In the genomic region with DNA sequence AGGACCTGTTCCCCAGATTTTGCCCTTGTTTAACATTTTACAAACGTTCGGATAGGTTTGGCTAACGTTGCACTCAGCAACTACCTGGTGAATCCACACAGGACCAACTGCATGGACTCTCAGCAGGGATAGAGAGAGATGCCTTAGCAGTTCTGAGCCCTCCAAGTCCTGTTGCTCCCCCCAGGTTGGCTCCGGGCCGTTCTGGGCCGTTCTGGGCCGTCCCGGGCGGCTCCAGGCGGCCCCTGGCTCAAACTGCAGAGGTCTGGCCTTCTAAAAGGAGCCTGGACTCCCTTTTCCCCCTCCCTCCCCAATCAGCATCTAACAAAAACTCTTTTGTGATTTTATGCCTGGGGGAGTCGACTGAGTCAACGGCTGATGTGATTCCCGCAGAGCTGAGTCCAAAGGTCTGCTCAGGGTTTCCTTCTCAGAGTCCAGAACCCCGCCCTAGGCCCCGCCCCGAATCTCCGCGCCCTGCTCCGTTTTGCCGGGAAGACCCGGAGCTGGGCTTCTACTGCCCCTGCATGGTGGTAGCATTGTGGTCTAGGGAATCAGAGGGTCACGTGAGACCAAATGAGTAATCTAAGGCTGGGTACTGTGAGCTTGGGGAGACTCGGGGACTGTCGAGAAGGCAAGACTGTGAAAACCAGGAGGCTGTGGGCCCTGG, we compare ENCODE assay signal across 8 mouse cellular contexts. TPM values are rescaled to one million over a fixed set of nuclear protein-coding genes. Genes with fewer than 3 reads are reported as not detected.
A peak's percentile ranks its signal among the peaks of the same experiment; 100 is the strongest.
DNase-seq lines count a peak whose midpoint lies in the region; ATAC-seq and TF ChIP-seq lines count a peak whose summit lies in the region.

No protein-coding gene starts in this region.

- ATAC-seq in hindbrain, embryonic 15.5 days (ENCODE audit: low FRiP score, low read depth), result peak; percentile 86
- peak; percentile 96 for ATAC-seq in stomach, postnatal 0 days (ENCODE audit: low FRiP score, low TSS enrichment)
- no peak for ATAC-seq in activated CD4-positive, CD25-positive, alpha-beta regulatory T cell, adult 4 months

- intact Hi-C loops in left cerebral cortex, postnatal 4 days (cut with DNase I), result no loop called here

- peak; percentile 66 for TF ChIP-seq CTCF in stomach, postnatal 0 days (IDR thresholded peaks at IDR 0.05; ENCODE audit: low read depth)

- 0 out of 2 replicates have a peak overlapping the region, but pooled peaks have one; percentile 1 for H3K9ac ChIP-seq in hindbrain, embryonic 15.5 days
- peak overlapping the region; percentile 63 for H3K9ac ChIP-seq in stomach, postnatal 0 days (ENCODE audit: low read length)

- peaks cover 14% of the 10 kb centered on the region for H3K4me1 ChIP-seq in hindbrain, embryonic 15.5 days (replicated peaks)
- H3K4me1 ChIP-seq in stomach, postnatal 0 days (replicated peaks; ENCODE audit: control insufficient read depth, insufficient read depth), result 0 out of 2 replicates have a peak, but pooled peaks cover 9% of the 10 kb centered on the region

- 2% methylated on average over 24 of the region's 24 CpGs for WGBS in hindbrain, embryonic 15.5 days
- 4% methylated on average over 24 of the region's 24 CpGs for WGBS in stomach, postnatal 0 days

- H3K27ac ChIP-seq in hindbrain, embryonic 15.5 days (replicated peaks), result no peak overlapping the region
- peak overlapping the region; percentile 91 for H3K27ac ChIP-seq in stomach, postnatal 0 days (replicated peaks)

- H3K36me3 ChIP-seq in hindbrain, embryonic 15.5 days, result no peaks in the 10 kb centered on the region
- H3K36me3 ChIP-seq in stomach, postnatal 0 days (ENCODE audit: control insufficient read depth, insufficient read depth, low read length), result no peaks in the 10 kb centered on the region

- DNase-seq in R1 (ENCODE audit: low read depth, low spot score), result peak; percentile 99
- peak; percentile 59 to 77 for DNase-seq in cerebellum, postnatal 14 days
- DNase-seq in gastrocnemius, adult 8-10 months (ENCODE audit: low spot score in 2 of 2), result peak; percentile 66 to 75
- DNase-seq in left cerebral cortex, postnatal 4 days, result peak; percentile 72
- DNase-seq in mesoderm, embryonic 11.5 days (ENCODE audit: low read depth, low spot score), result peak; percentile 83
- peak; percentile 97 for DNase-seq in stomach, postnatal 0 days (ENCODE audit: low spot score)

- H3K4me2 ChIP-seq in hindbrain, embryonic 15.5 days, result peak overlapping the region; percentile 49
- H3K4me2 ChIP-seq in stomach, postnatal 0 days (replicated peaks; ENCODE audit: low read depth), result peak overlapping the region; percentile 58

- peak; percentile 16 for TF ChIP-seq EP300 in stomach, postnatal 0 days (optimal IDR thresholded peaks at IDR 0.05)

- no peaks in the 10 kb centered on the region for H3K27me3 ChIP-seq in hindbrain, embryonic 15.5 days
- H3K27me3 ChIP-seq in stomach, postnatal 0 days (ENCODE audit: control insufficient read depth, insufficient read depth, low read length), result no peaks in the 10 kb centered on the region

- H3K4me3 ChIP-seq in hindbrain, embryonic 15.5 days, result peak overlapping the region; percentile 14; the same call in 1 of the 2 replicates
- H3K4me3 ChIP-seq in stomach, postnatal 0 days (ENCODE audit: low read depth, low read length), result peak overlapping the region; percentile 23

- no peaks in the 10 kb centered on the region for H3K9me3 ChIP-seq in hindbrain, embryonic 15.5 days
- H3K9me3 ChIP-seq in stomach, postnatal 0 days (ENCODE audit: control insufficient read depth, low read length), result no peaks in the 10 kb centered on the region

RNA-seq across cellular contexts. Expression of gene Adamtsl4, which starts 14.3 kb away (rescaled TPM):
- 10 to 100 TPM; 13.8 to 23.4 (median 18.2) TPM for total RNA-seq in gastrocnemius, adult 8-10 months (2022)
- polyA plus RNA-seq in hindbrain, embryonic 15.5 days (2015; fragmentation: Nextera tagmentation; extraction: Ambion mirVana), result 1.2 TPM in 2 replicates
- total RNA-seq in left cerebral cortex, postnatal 4 days (2021), result 1 to 10 TPM; 1.4 to 1.9 TPM
- polyA plus RNA-seq in stomach, postnatal 0 days (2015; fragmentation: Nextera tagmentation; extraction: Ambion mirVana), result 9.4 and 10.4 TPM in 2 replicates
- 1 to 10 TPM; 3.2 to 3.5 TPM for polyA plus RNA-seq in activated CD4-positive, CD25-positive, alpha-beta regulatory T cell, adult 4 months (2017; shearing (Covaris generic))

RNA-seq across cellular contexts. Expression of gene Ecm1, which starts 37.4 kb away (rescaled TPM):
- total RNA-seq in gastrocnemius, adult 8-10 months (2022), result 10 to 100 TPM in 2 of 4 experiments, 1 to 10 TPM in 2; 6.0 to 16.6 (median 12.2) TPM
- 12.6 and 16.4 TPM in 2 replicates for polyA plus RNA-seq in hindbrain, embryonic 15.5 days (2015; fragmentation: Nextera tagmentation; extraction: Ambion mirVana)
- total RNA-seq in left cerebral cortex, postnatal 4 days (2021), result 10 to 100 TPM; 10.9 to 11.3 TPM
- polyA plus RNA-seq in stomach, postnatal 0 days (2015; fragmentation: Nextera tagmentation; extraction: Ambion mirVana), result 254 and 328 TPM in 2 replicates
- 100 to 1,000 TPM; 115 to 149 TPM for polyA plus RNA-seq in activated CD4-positive, CD25-positive, alpha-beta regulatory T cell, adult 4 months (2017; shearing (Covaris generic))

RNA-seq across cellular contexts. Expression of gene Mcl1, which starts 43.4 kb away (rescaled TPM):
- 100 to 1,000 TPM in 3 of 4 experiments, 10 to 100 TPM in 1; 95.7 to 113 (median 106) TPM for total RNA-seq in gastrocnemius, adult 8-10 months (2022)
- 46.3 and 47.4 TPM in 2 replicates for polyA plus RNA-seq in hindbrain, embryonic 15.5 days (2015; fragmentation: Nextera tagmentation; extraction: Ambion mirVana)
- 10 to 100 TPM; 76.4 to 80.1 TPM for total RNA-seq in left cerebral cortex, postnatal 4 days (2021)
- 57.9 and 59.2 TPM in 2 replicates for polyA plus RNA-seq in stomach, postnatal 0 days (2015; fragmentation: Nextera tagmentation; extraction: Ambion mirVana)
- 10 to 100 TPM; 62.9 to 76.7 TPM for polyA plus RNA-seq in activated CD4-positive, CD25-positive, alpha-beta regulatory T cell, adult 4 months (2017; shearing (Covaris generic))

RNA-seq across cellular contexts. Expression of gene Tars2, which starts 58.0 kb away (rescaled TPM):
- total RNA-seq in gastrocnemius, adult 8-10 months (2022), result 10 to 100 TPM; 21.8 to 27.4 (median 26.8) TPM
- 47.9 and 48.2 TPM in 2 replicates for polyA plus RNA-seq in hindbrain, embryonic 15.5 days (2015; fragmentation: Nextera tagmentation; extraction: Ambion mirVana)
- 10 to 100 TPM; 40.0 to 43.4 TPM for total RNA-seq in left cerebral cortex, postnatal 4 days (2021)
- 22.4 and 24.4 TPM in 2 replicates for polyA plus RNA-seq in stomach, postnatal 0 days (2015; fragmentation: Nextera tagmentation; extraction: Ambion mirVana)
- 10 to 100 TPM; 67.4 to 73.6 TPM for polyA plus RNA-seq in activated CD4-positive, CD25-positive, alpha-beta regulatory T cell, adult 4 months (2017; shearing (Covaris generic))
